Mouse (Mus musculus) neural tube, embryonic 10.5 days (tissue): ENCODE measurements around the gene Shroom1.

ENCODE experiments used
- DNase-seq: peaks from one replicate; pipeline ENCODE4 v3.0.0-alpha.2; 2017; ENCODE audit warnings: low spot score; ENCODE audit errors: extremely low spot score

Shroom1 gene

GRCm38 (mm10) chr11:53479171-53479782 lies 22.3 kb downstream of the Shroom1 start:
- DNase-seq = peak; percentile 55

GRCm38 (mm10) chr11:53479783-53480301 lies 22.8 kb downstream of the Shroom1 start, which contains the start of the genes Gm9945 and Sowaha:
Gm9945 (plus strand) TSS chr11:53480166.
Sowaha (minus strand) TSS chr11:53480274.
- DNase-seq = no peak

GRCm38 (mm10) chr11:53481088-53481730 lies 24.2 kb downstream of the Shroom1 start:
- no peak for DNase-seq

GRCm38 (mm10) chr11:53483159-53483891 lies 26.3 kb downstream of the Shroom1 start:
- no peak for DNase-seq

- no peak for DNase-seq
Observed at GRCm38 (mm10) chr11:53485719-53486118, 28.7 kb downstream of the Shroom1 start.

- no peak for DNase-seq
Observed at GRCm38 (mm10) chr11:53486351-53486750, 29.3 kb downstream of the Shroom1 start.

- no peak for DNase-seq
Observed at GRCm38 (mm10) chr11:53486822-53487594, 30.0 kb downstream of the Shroom1 start.

GRCm38 (mm10) chr11:53489007-53489406 lies 32.0 kb downstream of the Shroom1 start:
- no peak for DNase-seq

GRCm38 (mm10) chr11:53489421-53489820 lies 32.4 kb downstream of the Shroom1 start:
- no peak for DNase-seq

- DNase-seq = no peak
Observed at GRCm38 (mm10) chr11:53491954-53492401, 35.0 kb downstream of the Shroom1 start.

GRCm38 (mm10) chr11:53493243-53493955 lies 36.4 kb downstream of the Shroom1 start:
- peak; percentile 54 for DNase-seq

- no peak for DNase-seq
Observed at GRCm38 (mm10) chr11:53495417-53495816, 38.4 kb downstream of the Shroom1 start.

GRCm38 (mm10) chr11:53496946-53497345 lies 39.9 kb downstream of the Shroom1 start:
- no peak for DNase-seq

- DNase-seq = no peak
Observed at GRCm38 (mm10) chr11:53500569-53500968, 43.6 kb downstream of the Shroom1 start.

GRCm38 (mm10) chr11:53502039-53502765 lies 45.2 kb downstream of the Shroom1 start:
- DNase-seq = no peak

- no peak for DNase-seq
Observed at GRCm38 (mm10) chr11:53503738-53504137, 46.7 kb downstream of the Shroom1 start.

GRCm38 (mm10) chr11:53504376-53504775 lies 47.4 kb downstream of the Shroom1 start:
- no peak for DNase-seq

GRCm38 (mm10) chr11:53505026-53505663 lies 48.1 kb downstream of the Shroom1 start:
- DNase-seq = no peak

- DNase-seq = no peak
Observed at GRCm38 (mm10) chr11:53507098-53507805, 50.2 kb downstream of the Shroom1 start.
